Mouse (Mus musculus): ENCODE measurements around the gene Ppp2r5d. TPM values are rescaled to one million over a fixed set of nuclear protein-coding genes. Genes with fewer than 3 reads are reported as not detected.

Gene Ppp2r5d
- polyA plus RNA-seq (2016; fragmentation: Nextera tagmentation; extraction: Ambion mirVana) = 142 and 149 TPM in 2 replicates

- 1% methylated on average over 48 of the region's 48 CpGs for WGBS
- Histone ChIP-seq H3K27ac (replicated peaks) (peak within 1 kb of the TSS; percentile 94), H3K27me3 (replicated peaks; ENCODE audit: low read depth, poor library complexity, severe bottlenecking) (no peaks in the 10 kb centered on the region), H3K36me3 (replicated peaks) (peaks cover 22% of the 10 kb centered on the region), H3K9me3 (no peaks in the 10 kb centered on the region), H3K4me3 (peak within 1 kb of the TSS; percentile 94), H3K4me1 (peaks cover 45% of the 10 kb centered on the region)
- peak; percentile 97 for DNase-seq (ENCODE audit: low spot score)
Observed at GRCm38 (mm10) chr17:46704887-46705835, at the start of gene Ppp2r5d. TSS of gene Ppp2r5d (minus strand) at chr17:46705111.

- H3K4me3 ChIP-seq = peak within 1 kb of the TSS; percentile 86
- DNase-seq (ENCODE audit: low spot score) = peak; percentile 100
- WGBS = under 1% methylated on average over 58 of the region's 58 CpGs
Observed at GRCm38 (mm10) chr17:46751794-46752556, 47.1 kb upstream of the Ppp2r5d start, which contains the start of gene Cnpy3. TSS of gene Cnpy3 (minus strand) at chr17:46752214.

DNA sequence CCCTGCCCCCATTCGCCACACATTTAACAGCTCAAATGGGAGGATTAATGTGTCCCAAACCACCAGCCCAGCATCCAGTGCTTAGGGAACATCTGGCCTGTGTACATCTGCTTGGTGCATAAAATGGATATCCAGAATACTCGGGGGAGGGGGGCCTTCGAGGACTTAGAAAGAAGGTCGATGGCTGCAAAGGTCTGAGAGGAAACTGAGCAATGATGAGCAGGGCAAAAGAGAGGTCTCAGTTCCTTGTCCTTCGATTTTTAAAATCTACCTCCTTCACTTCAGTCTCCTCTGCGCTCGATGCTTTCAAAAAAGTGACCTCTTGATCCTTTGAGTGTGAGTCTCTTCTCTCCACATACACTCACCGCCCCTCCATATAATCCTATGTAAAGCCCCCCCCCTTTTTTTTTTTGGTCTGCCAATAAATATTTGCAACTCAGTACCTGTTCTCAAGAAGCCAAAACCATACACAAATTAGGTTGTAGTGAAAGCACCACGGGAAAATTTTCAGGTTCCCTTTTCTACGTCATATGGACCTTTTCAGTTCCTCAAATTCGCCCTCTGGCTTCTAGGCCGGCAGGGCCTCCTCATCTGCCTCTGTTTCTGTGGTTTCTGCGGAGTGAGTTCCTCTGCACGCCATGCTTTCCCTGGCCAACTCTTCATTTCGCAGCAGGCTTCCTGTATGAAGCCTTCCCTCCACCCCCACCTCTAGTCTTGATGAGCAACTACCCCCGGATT lies 46.3 kb upstream of the Ppp2r5d start:
- peaks cover 29% of the 10 kb centered on the region for H3K36me3 ChIP-seq (replicated peaks)
- H3K4me1 ChIP-seq = peaks cover 25% of the 10 kb centered on the region
- WGBS = 30% methylated on average over 16 of the region's 16 CpGs
- H3K27ac ChIP-seq (replicated peaks) = peak overlapping the region; percentile 91
- DNase-seq (ENCODE audit: low spot score) = no peak
- H3K27me3 ChIP-seq (replicated peaks; ENCODE audit: low read depth, poor library complexity, severe bottlenecking) = no peaks in the 10 kb centered on the region
- peak overlapping the region; percentile 86 for H3K4me3 ChIP-seq
- no peaks in the 10 kb centered on the region for H3K9me3 ChIP-seq

More at GRCm38 (mm10) chr17:46751794-46752556, 47.1 kb upstream of the Ppp2r5d start, which contains the start of gene Cnpy3:
- H3K27me3 ChIP-seq (replicated peaks; ENCODE audit: low read depth, poor library complexity, severe bottlenecking) = no peaks in the 10 kb centered on the region
- peak within 1 kb of the TSS; percentile 91 for H3K27ac ChIP-seq (replicated peaks)
- H3K36me3 ChIP-seq (replicated peaks) = peaks cover 22% of the 10 kb centered on the region
- no peaks in the 10 kb centered on the region for H3K9me3 ChIP-seq
- peaks cover 32% of the 10 kb centered on the region for H3K4me1 ChIP-seq

DNA sequence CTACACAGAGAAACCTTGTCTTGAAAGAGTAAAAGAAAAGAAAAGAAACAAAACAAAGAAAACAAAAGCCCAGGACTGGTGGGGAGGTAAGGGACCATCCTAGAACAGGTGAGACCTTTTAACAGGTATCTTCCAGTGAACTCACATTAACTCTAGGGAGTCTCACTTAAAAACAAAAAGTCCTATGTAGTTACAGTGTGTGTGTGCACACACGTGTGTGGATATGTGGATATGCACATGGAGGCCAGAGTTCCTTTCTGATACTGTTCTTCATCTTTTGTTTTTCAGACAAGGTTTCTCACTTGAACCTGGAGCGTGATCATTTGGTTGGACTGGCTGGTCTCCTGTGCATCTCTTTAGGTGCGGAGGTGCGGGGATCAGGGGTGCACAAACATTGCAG lies 45.7 kb upstream of the Ppp2r5d start:
- peak overlapping the region; percentile 86 for H3K4me3 ChIP-seq
- peaks cover 21% of the 10 kb centered on the region for H3K4me1 ChIP-seq
- no peaks in the 10 kb centered on the region for H3K27me3 ChIP-seq (replicated peaks; ENCODE audit: low read depth, poor library complexity, severe bottlenecking)
- WGBS = 95% methylated on average over 4 of the region's 4 CpGs
- H3K27ac ChIP-seq (replicated peaks) = peak overlapping the region; percentile 91
- no peak for DNase-seq (ENCODE audit: low spot score)
- no peaks in the 10 kb centered on the region for H3K9me3 ChIP-seq
- H3K36me3 ChIP-seq (replicated peaks) = peaks cover 36% of the 10 kb centered on the region

GRCm38 (mm10) chr17:46749282-46749681 lies 44.4 kb upstream of the Ppp2r5d start:
- peaks cover 48% of the 10 kb centered on the region for H3K36me3 ChIP-seq (replicated peaks)
- H3K27ac ChIP-seq (replicated peaks) = no peak overlapping the region
- no peaks in the 10 kb centered on the region for H3K27me3 ChIP-seq (replicated peaks; ENCODE audit: low read depth, poor library complexity, severe bottlenecking)
- WGBS = 91% methylated on average over 5 of the region's 5 CpGs
- peaks cover 21% of the 10 kb centered on the region for H3K4me1 ChIP-seq
- DNase-seq (ENCODE audit: low spot score) = no peak
- H3K4me3 ChIP-seq = no peak overlapping the region
- no peaks in the 10 kb centered on the region for H3K9me3 ChIP-seq

- Histone ChIP-seq H3K9me3 (no peaks in the 10 kb centered on the region), H3K27me3 (replicated peaks; ENCODE audit: low read depth, poor library complexity, severe bottlenecking) (no peaks in the 10 kb centered on the region), H3K4me1 (peaks cover 20% of the 10 kb centered on the region), H3K27ac (replicated peaks) (no peak overlapping the region), H3K4me3 (no peak overlapping the region), H3K36me3 (replicated peaks) (peaks cover 63% of the 10 kb centered on the region)
- no peak for DNase-seq (ENCODE audit: low spot score)
- 94% methylated on average over 2 of the region's 2 CpGs for WGBS
Observed at GRCm38 (mm10) chr17:46747806-46748205, 42.9 kb upstream of the Ppp2r5d start.

- Histone ChIP-seq H3K4me3 (no peak overlapping the region), H3K27me3 (replicated peaks; ENCODE audit: low read depth, poor library complexity, severe bottlenecking) (no peaks in the 10 kb centered on the region), H3K36me3 (replicated peaks) (peaks cover 68% of the 10 kb centered on the region), H3K27ac (replicated peaks) (no peak overlapping the region), H3K9me3 (no peaks in the 10 kb centered on the region), H3K4me1 (peaks cover 14% of the 10 kb centered on the region)
- DNase-seq (ENCODE audit: low spot score) = no peak
- 86% methylated on average over 8 of the region's 8 CpGs for WGBS
Observed at GRCm38 (mm10) chr17:46747234-46747633, 42.3 kb upstream of the Ppp2r5d start.

DNA sequence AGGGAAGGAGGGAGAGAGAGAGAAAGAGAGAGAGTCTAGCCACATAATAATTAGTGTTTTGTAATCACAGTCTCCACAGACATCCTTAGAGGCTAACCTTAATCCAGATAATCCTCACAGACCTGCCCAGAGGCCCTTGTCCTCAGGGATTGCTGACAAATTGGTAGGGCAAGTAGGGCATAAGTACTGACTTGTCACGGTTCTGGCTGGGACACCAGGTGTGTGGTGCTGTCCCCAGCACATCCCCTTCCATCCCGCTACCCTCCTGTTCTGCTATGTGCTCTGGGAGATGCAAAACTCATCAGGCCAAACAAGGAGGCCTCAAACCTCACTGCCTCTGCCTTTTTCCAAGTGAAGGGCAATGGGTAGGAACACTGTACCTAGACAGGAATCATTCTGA lies 40.6 kb upstream of the Ppp2r5d start:
- no peaks in the 10 kb centered on the region for H3K27me3 ChIP-seq (replicated peaks; ENCODE audit: low read depth, poor library complexity, severe bottlenecking)
- peaks cover 3% of the 10 kb centered on the region for H3K4me1 ChIP-seq
- no peaks in the 10 kb centered on the region for H3K9me3 ChIP-seq
- 82% methylated on average over 2 of the region's 2 CpGs for WGBS
- H3K27ac ChIP-seq (replicated peaks) = no peak overlapping the region
- H3K4me3 ChIP-seq = no peak overlapping the region
- no peak for DNase-seq (ENCODE audit: low spot score)
- H3K36me3 ChIP-seq (replicated peaks) = peaks cover 81% of the 10 kb centered on the region

DNA sequence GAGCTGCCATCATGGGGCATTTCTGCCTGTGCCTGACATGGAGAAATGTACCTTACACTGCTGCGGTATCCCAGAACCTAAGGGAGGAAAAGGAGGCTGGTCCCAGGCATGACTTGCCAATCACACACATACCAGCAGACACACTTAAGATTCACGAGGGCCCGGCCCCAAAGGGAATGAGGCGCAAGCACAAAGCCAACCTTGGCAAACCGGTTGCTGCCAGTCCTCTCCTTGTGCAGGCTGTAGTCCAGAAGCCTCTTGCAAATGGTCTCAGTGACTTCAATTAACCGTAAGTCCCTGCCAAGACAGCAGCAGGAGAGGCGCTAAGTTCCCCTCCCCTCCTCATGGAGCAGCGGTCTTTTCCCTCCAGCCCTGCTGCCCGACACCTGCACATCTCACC lies 38.1 kb upstream of the Ppp2r5d start:
- Histone ChIP-seq H3K27me3 (replicated peaks; ENCODE audit: low read depth, poor library complexity, severe bottlenecking) (no peaks in the 10 kb centered on the region), H3K27ac (replicated peaks) (no peak overlapping the region), H3K9me3 (no peaks in the 10 kb centered on the region), H3K4me3 (no peak overlapping the region), H3K36me3 (replicated peaks) (peaks cover 83% of the 10 kb centered on the region), H3K4me1 (no peaks in the 10 kb centered on the region)
- DNase-seq (ENCODE audit: low spot score) = no peak
- 91% methylated on average over 9 of the region's 9 CpGs for WGBS

DNA sequence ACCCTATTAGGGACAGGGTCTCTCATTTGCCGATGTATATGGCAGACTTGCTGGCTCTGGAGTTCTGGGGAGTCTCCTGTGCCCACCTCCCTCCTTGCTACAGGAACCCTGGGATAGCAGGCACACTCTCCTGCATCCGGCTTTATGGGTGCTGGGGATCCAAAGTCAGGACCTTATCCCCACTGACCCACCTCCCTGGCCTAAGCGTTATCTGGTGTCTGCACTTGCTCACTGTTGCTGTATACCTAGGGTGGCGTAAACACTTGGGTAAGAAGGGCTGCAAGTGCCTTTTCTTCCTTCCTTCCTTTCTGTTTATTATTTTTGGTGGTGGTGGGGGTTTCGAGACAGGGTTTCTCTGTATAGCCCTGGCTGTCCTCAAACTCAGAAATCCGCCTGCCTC lies 36.4 kb upstream of the Ppp2r5d start:
- Histone ChIP-seq H3K9me3 (no peaks in the 10 kb centered on the region), H3K27me3 (replicated peaks; ENCODE audit: low read depth, poor library complexity, severe bottlenecking) (no peaks in the 10 kb centered on the region), H3K4me3 (no peak overlapping the region), H3K36me3 (replicated peaks) (peaks cover 79% of the 10 kb centered on the region), H3K27ac (replicated peaks) (no peak overlapping the region), H3K4me1 (no peaks in the 10 kb centered on the region)
- DNase-seq (ENCODE audit: low spot score) = no peak
- 92% methylated on average over 6 of the region's 6 CpGs for WGBS

DNA sequence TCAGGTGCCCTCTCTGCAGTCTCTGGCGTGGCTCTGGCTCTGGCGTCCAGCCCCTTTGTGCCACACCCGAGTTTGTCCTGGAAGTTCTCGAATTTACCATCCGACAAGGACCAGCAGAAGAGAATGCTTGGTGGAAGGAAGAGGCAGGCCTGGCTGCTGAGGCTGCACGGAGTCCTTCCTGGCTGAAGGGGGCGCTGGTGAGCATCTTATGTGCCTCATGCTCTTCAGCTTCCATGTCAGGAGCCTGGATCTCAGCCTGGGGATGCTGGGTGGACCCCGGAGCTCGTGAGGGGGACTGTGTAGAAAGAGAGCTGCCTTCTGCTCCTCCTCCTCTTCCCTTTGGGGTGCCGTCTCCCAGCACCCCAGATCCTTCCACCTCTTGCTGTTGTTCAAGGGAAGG lies 31.2 kb upstream of the Ppp2r5d start:
- H3K9me3 ChIP-seq = no peaks in the 10 kb centered on the region
- H3K27me3 ChIP-seq (replicated peaks; ENCODE audit: low read depth, poor library complexity, severe bottlenecking) = no peaks in the 10 kb centered on the region
- WGBS = 62% methylated on average over 10 of the region's 10 CpGs
- DNase-seq (ENCODE audit: low spot score) = peak; percentile 35
- H3K4me1 ChIP-seq = no peaks in the 10 kb centered on the region
- no peak overlapping the region for H3K27ac ChIP-seq (replicated peaks)
- peaks cover 55% of the 10 kb centered on the region for H3K36me3 ChIP-seq (replicated peaks)
- H3K4me3 ChIP-seq = no peak overlapping the region

DNA sequence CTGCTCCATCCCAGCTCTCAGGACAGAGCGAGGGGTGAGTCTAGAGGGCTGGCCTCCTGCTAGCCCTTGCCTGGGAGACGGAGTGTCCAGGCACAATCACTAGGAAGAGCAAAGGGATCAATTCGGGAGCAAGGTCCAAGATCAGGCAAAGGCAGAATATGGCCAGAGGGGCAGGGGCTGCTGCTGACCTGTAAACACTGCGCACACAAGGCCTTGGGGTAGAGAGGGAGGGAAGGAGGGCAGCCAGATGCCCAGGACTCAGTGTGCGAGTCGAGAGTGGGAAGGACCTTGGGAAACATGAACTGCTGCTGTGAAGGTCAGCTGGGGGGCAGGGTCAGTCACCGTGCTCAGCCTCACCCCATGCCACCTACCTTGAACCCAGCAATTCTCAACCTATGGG lies 30.4 kb upstream of the Ppp2r5d start:
- Histone ChIP-seq H3K9me3 (no peaks in the 10 kb centered on the region), H3K27me3 (replicated peaks; ENCODE audit: low read depth, poor library complexity, severe bottlenecking) (peaks cover 3% of the 10 kb centered on the region; the same call in 1 of the 2 replicates), H3K36me3 (replicated peaks) (peaks cover 53% of the 10 kb centered on the region), H3K4me1 (no peaks in the 10 kb centered on the region), H3K4me3 (no peak overlapping the region), H3K27ac (replicated peaks) (no peak overlapping the region)
- WGBS = 87% methylated on average over 7 of the region's 7 CpGs
- DNase-seq (ENCODE audit: low spot score) = no peak

Data from embryonic facial prominence, embryonic 10.5 days (tissue).